Mouse (Mus musculus): Measurements from ENCODE around the gene Elf4. TPM values are rescaled to one million over a fixed set of nuclear protein-coding genes. Genes with fewer than 3 reads are reported as not detected.

The Elf4 gene
- polyA plus RNA-seq, 1 experiment from 2014 or later: 4.1 TPM

GRCm38 (mm10) chrX:48428642-48429041 lies 34.3 kb downstream of the Elf4 start:
- TF ChIP-seq EP300 (optimal IDR thresholded peaks at IDR 0.05): no peak
- TF ChIP-seq CTCF (IDR thresholded peaks at IDR 0.05; ENCODE audit: low read depth): no peak
- no peak overlapping the region for H3K4me3 ChIP-seq (ENCODE audit: low read depth, low read length)
- H3K36me3 ChIP-seq (ENCODE audit: control insufficient read depth, insufficient read depth, low read length): no peaks in the 10 kb centered on the region
- 70% methylated on average over 8 of the region's 8 CpGs for WGBS
- H3K4me1 ChIP-seq (replicated peaks; ENCODE audit: control insufficient read depth, insufficient read depth): no peaks in the 10 kb centered on the region
- no peak for ATAC-seq (ENCODE audit: low FRiP score, low TSS enrichment)
- no peak overlapping the region for H3K4me2 ChIP-seq (replicated peaks; ENCODE audit: low read depth)
- no peak overlapping the region; the same call in 1 of the 2 replicates for H3K27ac ChIP-seq (replicated peaks)
- no peak overlapping the region for H3K9ac ChIP-seq (ENCODE audit: low read length)
- H3K27me3 ChIP-seq (ENCODE audit: control insufficient read depth, insufficient read depth, low read length): no peaks in the 10 kb centered on the region
- no peak for DNase-seq (ENCODE audit: low spot score)
- no peaks in the 10 kb centered on the region for H3K9me3 ChIP-seq (ENCODE audit: control insufficient read depth, low read length)

- peak overlapping the region; percentile 56 for H3K27ac ChIP-seq (replicated peaks)
- no peaks in the 10 kb centered on the region for H3K9me3 ChIP-seq (ENCODE audit: control insufficient read depth, low read length)
- 74% methylated on average over 6 of the region's 6 CpGs for WGBS
- no peak overlapping the region for H3K4me3 ChIP-seq (ENCODE audit: low read depth, low read length)
- H3K4me1 ChIP-seq (replicated peaks; ENCODE audit: control insufficient read depth, insufficient read depth): no peaks in the 10 kb centered on the region
- ATAC-seq (ENCODE audit: low FRiP score, low TSS enrichment) (no peak), DNase-seq (ENCODE audit: low spot score) (no peak)
- no peaks in the 10 kb centered on the region for H3K27me3 ChIP-seq (ENCODE audit: control insufficient read depth, insufficient read depth, low read length)
- TF ChIP-seq EP300 (optimal IDR thresholded peaks at IDR 0.05) (no peak), CTCF (IDR thresholded peaks at IDR 0.05; ENCODE audit: low read depth) (no peak)
- no peak overlapping the region for H3K9ac ChIP-seq (ENCODE audit: low read length)
- no peak overlapping the region for H3K4me2 ChIP-seq (replicated peaks; ENCODE audit: low read depth)
- no peaks in the 10 kb centered on the region for H3K36me3 ChIP-seq (ENCODE audit: control insufficient read depth, insufficient read depth, low read length)
These were observed 34.7 kb downstream of the Elf4 start for GRCm38 (mm10) chrX:48428241-48428640.

- ATAC-seq (ENCODE audit: low FRiP score, low TSS enrichment) (no peak), DNase-seq (ENCODE audit: low spot score) (peak; percentile 49)
- Histone ChIP-seq H3K4me3 (ENCODE audit: low read depth, low read length) (no peak overlapping the region), H3K9ac (ENCODE audit: low read length) (no peak overlapping the region), H3K9me3 (ENCODE audit: control insufficient read depth, low read length) (no peaks in the 10 kb centered on the region), H3K4me2 (replicated peaks; ENCODE audit: low read depth) (no peak overlapping the region), H3K27me3 (ENCODE audit: control insufficient read depth, insufficient read depth, low read length) (no peaks in the 10 kb centered on the region), H3K27ac (replicated peaks) (no peak overlapping the region), H3K4me1 (replicated peaks; ENCODE audit: control insufficient read depth, insufficient read depth) (no peaks in the 10 kb centered on the region), H3K36me3 (ENCODE audit: control insufficient read depth, insufficient read depth, low read length) (no peaks in the 10 kb centered on the region)
- TF ChIP-seq EP300 (optimal IDR thresholded peaks at IDR 0.05) (no peak), CTCF (IDR thresholded peaks at IDR 0.05; ENCODE audit: low read depth) (no peak)
- WGBS: 47% methylated on average over 7 of the region's 7 CpGs
These were observed 37.7 kb downstream of the Elf4 start for GRCm38 (mm10) chrX:48425280-48425679.

GRCm38 (mm10) chrX:48424583-48424982 lies 38.3 kb downstream of the Elf4 start:
- ATAC-seq (ENCODE audit: low FRiP score, low TSS enrichment): no peak
- 41% methylated on average over 3 of the region's 3 CpGs for WGBS

GRCm38 (mm10) chrX:48423671-48424070 lies 39.3 kb downstream of the Elf4 start:
- Histone ChIP-seq H3K27ac (replicated peaks) (0 out of 2 replicates have a peak overlapping the region, but pooled peaks have one; percentile 4), H3K27me3 (ENCODE audit: control insufficient read depth, insufficient read depth, low read length) (no peaks in the 10 kb centered on the region), H3K4me1 (replicated peaks; ENCODE audit: control insufficient read depth, insufficient read depth) (no peaks in the 10 kb centered on the region), H3K9me3 (ENCODE audit: control insufficient read depth, low read length) (no peaks in the 10 kb centered on the region), H3K36me3 (ENCODE audit: control insufficient read depth, insufficient read depth, low read length) (no peaks in the 10 kb centered on the region), H3K4me2 (replicated peaks; ENCODE audit: low read depth) (no peak overlapping the region), H3K4me3 (ENCODE audit: low read depth, low read length) (no peak overlapping the region), H3K9ac (ENCODE audit: low read length) (no peak overlapping the region)
- no peak for DNase-seq (ENCODE audit: low spot score)
- no peak; the same call in 1 of the 2 replicates for ATAC-seq (ENCODE audit: low FRiP score, low TSS enrichment)
- WGBS: 48% methylated on average over 1 of the region's 1 CpGs
- no peak for TF ChIP-seq CTCF (IDR thresholded peaks at IDR 0.05; ENCODE audit: low read depth)
- no peak for TF ChIP-seq EP300 (optimal IDR thresholded peaks at IDR 0.05)

More at GRCm38 (mm10) chrX:48424583-48424982, 38.3 kb downstream of the Elf4 start:
- H3K4me2 ChIP-seq (replicated peaks; ENCODE audit: low read depth): 0 out of 2 replicates have a peak overlapping the region, but pooled peaks have one; percentile 15
- H3K4me1 ChIP-seq (replicated peaks; ENCODE audit: control insufficient read depth, insufficient read depth): no peaks in the 10 kb centered on the region
- no peak for DNase-seq (ENCODE audit: low spot score)
- H3K27ac ChIP-seq (replicated peaks): peak overlapping the region; percentile 18; the same call in 1 of the 2 replicates
- no peak overlapping the region for H3K9ac ChIP-seq (ENCODE audit: low read length)
- H3K9me3 ChIP-seq (ENCODE audit: control insufficient read depth, low read length): no peaks in the 10 kb centered on the region
- no peaks in the 10 kb centered on the region for H3K36me3 ChIP-seq (ENCODE audit: control insufficient read depth, insufficient read depth, low read length)
- H3K4me3 ChIP-seq (ENCODE audit: low read depth, low read length): no peak overlapping the region
- H3K27me3 ChIP-seq (ENCODE audit: control insufficient read depth, insufficient read depth, low read length): no peaks in the 10 kb centered on the region
- TF ChIP-seq EP300 (optimal IDR thresholded peaks at IDR 0.05) (no peak), CTCF (IDR thresholded peaks at IDR 0.05; ENCODE audit: low read depth) (0 out of 2 replicates have a peak, but pooled peaks have one; percentile 11)

GRCm38 (mm10) chrX:48422986-48423385 lies 39.9 kb downstream of the Elf4 start:
- no peak overlapping the region for H3K4me2 ChIP-seq (replicated peaks; ENCODE audit: low read depth)
- no peak for ATAC-seq (ENCODE audit: low FRiP score, low TSS enrichment)
- H3K9me3 ChIP-seq (ENCODE audit: control insufficient read depth, low read length): no peaks in the 10 kb centered on the region
- DNase-seq (ENCODE audit: low spot score): peak; percentile 59
- H3K27ac ChIP-seq (replicated peaks): no peak overlapping the region
- H3K4me1 ChIP-seq (replicated peaks; ENCODE audit: control insufficient read depth, insufficient read depth): no peaks in the 10 kb centered on the region
- H3K36me3 ChIP-seq (ENCODE audit: control insufficient read depth, insufficient read depth, low read length): no peaks in the 10 kb centered on the region
- 27% methylated on average over 4 of the region's 4 CpGs for WGBS
- no peaks in the 10 kb centered on the region for H3K27me3 ChIP-seq (ENCODE audit: control insufficient read depth, insufficient read depth, low read length)
- H3K4me3 ChIP-seq (ENCODE audit: low read depth, low read length): no peak overlapping the region
- no peak for TF ChIP-seq EP300 (optimal IDR thresholded peaks at IDR 0.05)
- peak; percentile 93 for TF ChIP-seq CTCF (IDR thresholded peaks at IDR 0.05; ENCODE audit: low read depth)
- no peak overlapping the region for H3K9ac ChIP-seq (ENCODE audit: low read length)

Measured in stomach, postnatal 0 days (tissue).